Mouse (Mus musculus): ENCODE data around the gene 4931417E11Rik. TPM values are rescaled to one million over a fixed set of nuclear protein-coding genes. Genes with fewer than 3 reads are reported as not detected.

The 4931417E11Rik gene
- polyA plus RNA-seq, 1 experiment from 2014 or later = not detected

DNA sequence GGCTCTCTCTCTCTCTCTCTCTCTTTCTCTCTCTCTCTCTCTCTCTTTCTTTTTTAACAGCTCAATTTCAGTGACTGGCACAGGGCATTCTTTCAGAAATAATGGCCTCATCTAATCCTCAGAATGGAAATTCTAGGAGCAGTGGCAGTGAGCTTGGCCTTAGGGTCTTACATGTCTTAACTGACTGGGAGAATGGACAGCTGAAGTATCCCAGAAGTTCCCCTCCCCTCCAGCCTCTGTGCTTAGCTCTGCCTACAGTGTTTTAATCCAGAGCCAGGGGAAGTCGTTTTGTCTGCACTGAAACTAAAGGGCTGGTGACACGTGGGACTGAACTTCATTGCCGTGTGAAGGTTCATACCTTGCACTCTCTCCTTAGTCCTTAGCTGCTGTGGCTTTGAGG lies 35.6 kb downstream of the 4931417E11Rik start:
- Histone ChIP-seq H3K36me3 (ENCODE audit: control insufficient read depth, insufficient read depth, low read length) (no peaks in the 10 kb centered on the region), H3K4me3 (ENCODE audit: low read depth, low read length) (no peak overlapping the region), H3K9ac (ENCODE audit: low read depth, low read length) (no peak overlapping the region), H3K4me2 (no peak overlapping the region), H3K9me3 (replicated peaks; ENCODE audit: control insufficient read depth, low read length) (no peaks in the 10 kb centered on the region), H3K27ac (ENCODE audit: low read depth, low read length) (no peak overlapping the region), H3K27me3 (ENCODE audit: control insufficient read depth, insufficient read depth, low read length) (no peaks in the 10 kb centered on the region), H3K4me1 (ENCODE audit: control insufficient read depth, insufficient read depth, low read length) (no peaks in the 10 kb centered on the region)
- 39% methylated on average over 3 of the region's 3 CpGs for WGBS (ENCODE audit: insufficient replicate concordance)
- no peak for ATAC-seq (replicated peaks; ENCODE audit: insufficient number of reproducible peaks, low FRiP score, low TSS enrichment)

DNA sequence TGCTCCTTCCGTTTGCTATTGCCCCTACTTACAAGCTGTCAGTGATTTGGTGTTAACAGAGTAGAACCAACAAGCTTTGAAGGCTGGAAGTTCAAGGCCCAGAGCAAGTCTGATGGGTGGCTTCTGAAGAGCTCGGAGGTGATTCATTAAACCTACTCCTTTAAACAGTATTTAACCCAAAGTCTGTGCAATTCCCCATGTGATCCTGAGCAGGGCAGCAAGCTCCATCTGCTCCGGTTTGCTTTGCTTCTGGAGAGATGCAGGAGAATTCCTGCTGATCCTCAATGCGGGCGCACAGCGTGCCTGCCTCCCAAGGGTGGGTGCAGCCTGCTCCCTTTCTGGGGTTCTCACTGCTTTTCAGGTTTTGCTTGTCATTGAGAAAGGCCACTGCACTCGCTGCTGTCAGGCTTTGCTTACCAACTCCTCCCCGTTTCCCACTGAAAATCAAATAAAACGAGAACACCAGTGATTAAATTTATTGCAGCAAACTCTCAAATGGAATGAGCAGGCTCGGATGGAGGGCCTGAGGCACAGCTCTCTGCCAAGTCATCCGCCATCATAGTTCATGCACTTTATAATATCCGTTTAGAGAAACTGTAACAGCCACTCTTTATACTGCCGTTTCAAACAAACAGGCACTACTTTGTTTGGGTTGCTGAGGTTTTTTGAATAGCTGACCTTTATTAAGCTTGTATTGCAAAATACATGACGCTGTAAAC lies 40.7 kb downstream of the 4931417E11Rik start:
- H3K9ac ChIP-seq (ENCODE audit: low read depth, low read length) = no peak overlapping the region
- no peak overlapping the region; the same call in 1 of the 2 replicates for H3K4me2 ChIP-seq
- H3K36me3 ChIP-seq (ENCODE audit: control insufficient read depth, insufficient read depth, low read length) = no peaks in the 10 kb centered on the region
- 47% methylated on average over 14 of the region's 14 CpGs for WGBS (ENCODE audit: insufficient replicate concordance)
- no peak overlapping the region for H3K27ac ChIP-seq (ENCODE audit: low read depth, low read length)
- no peak for ATAC-seq (replicated peaks; ENCODE audit: insufficient number of reproducible peaks, low FRiP score, low TSS enrichment)
- H3K9me3 ChIP-seq (replicated peaks; ENCODE audit: control insufficient read depth, low read length) = no peaks in the 10 kb centered on the region
- peaks cover 3% of the 10 kb centered on the region; the same call in 1 of the 2 replicates for H3K4me1 ChIP-seq (ENCODE audit: control insufficient read depth, insufficient read depth, low read length)
- no peaks in the 10 kb centered on the region for H3K27me3 ChIP-seq (ENCODE audit: control insufficient read depth, insufficient read depth, low read length)
- no peak overlapping the region for H3K4me3 ChIP-seq (ENCODE audit: low read depth, low read length)

DNA sequence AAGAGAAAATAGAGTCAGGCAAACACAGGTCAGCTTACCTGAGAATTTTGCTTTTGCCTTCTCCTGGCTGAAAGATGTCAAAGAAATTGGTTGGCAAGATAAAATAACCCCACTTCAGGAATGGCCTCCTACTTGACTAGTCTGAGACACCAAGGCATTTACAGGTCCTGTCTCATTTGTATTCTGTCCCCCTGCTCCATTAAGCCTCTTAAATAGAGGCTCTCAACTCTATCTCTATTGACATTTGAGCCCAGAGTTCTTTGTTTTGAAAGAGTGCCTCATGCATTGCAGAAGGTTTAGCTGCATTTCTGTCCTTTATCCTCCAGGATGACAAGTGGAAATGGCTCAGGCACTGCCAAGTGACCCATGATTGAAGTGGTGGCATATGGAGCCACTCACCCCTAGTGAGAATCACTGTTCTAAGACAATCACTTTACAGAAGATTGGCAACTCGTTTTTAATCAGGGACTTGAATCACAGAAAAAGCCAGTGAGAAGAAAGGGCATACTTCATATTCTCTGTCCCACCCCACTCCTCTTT lies 42.1 kb downstream of the 4931417E11Rik start:
- H3K27me3 ChIP-seq (ENCODE audit: control insufficient read depth, insufficient read depth, low read length) = no peaks in the 10 kb centered on the region
- no peaks in the 10 kb centered on the region for H3K36me3 ChIP-seq (ENCODE audit: control insufficient read depth, insufficient read depth, low read length)
- WGBS (ENCODE audit: insufficient replicate concordance) = 14% methylated on average over 1 of the region's 1 CpGs
- no peak overlapping the region for H3K9ac ChIP-seq (ENCODE audit: low read depth, low read length)
- ATAC-seq (replicated peaks; ENCODE audit: insufficient number of reproducible peaks, low FRiP score, low TSS enrichment) = no peak
- H3K4me3 ChIP-seq (ENCODE audit: low read depth, low read length) = no peak overlapping the region
- no peak overlapping the region for H3K4me2 ChIP-seq
- no peak overlapping the region for H3K27ac ChIP-seq (ENCODE audit: low read depth, low read length)
- no peaks in the 10 kb centered on the region for H3K9me3 ChIP-seq (replicated peaks; ENCODE audit: control insufficient read depth, low read length)
- peaks cover 3% of the 10 kb centered on the region; the same call in 1 of the 2 replicates for H3K4me1 ChIP-seq (ENCODE audit: control insufficient read depth, insufficient read depth, low read length)

Other genes starting within 250 kb of the 4931417E11Rik start
- gene Dnah6, start 248.0 kb downstream of the 4931417E11Rik start, polyA plus RNA-seq (2014; fragmentation: Nextera tagmentation; extraction: Ambion mirVana) = 0.03 TPM in 1 of 2 replicates, not detected in the other
- gene Suclg1, start 221.3 kb downstream of the 4931417E11Rik start, polyA plus RNA-seq (2014; fragmentation: Nextera tagmentation; extraction: Ambion mirVana) = 264 and 298 TPM in 2 replicates

Measured in heart, embryonic 11.5 days (tissue).